Mouse (Mus musculus) liver, adult 2 months (tissue): Measurements from ENCODE around the gene Foxj1.

Source experiments
- CTCF ChIP-seq: fragments of 200-500 bp; IDR thresholded peaks from 2 replicates; pipeline ENCODE4 v1.5.1; 2011; ENCODE audit warnings: low read depth, low read length, control low read depth
- POLR2A ChIP-seq: fragments of 200-500 bp; IDR thresholded peaks from 2 replicates; pipeline ENCODE4 v1.6.1; 2011; ENCODE audit warnings: low read length, control low read depth; ENCODE audit not compliant: insufficient read depth; ENCODE audit errors: extremely low read depth

DNA sequence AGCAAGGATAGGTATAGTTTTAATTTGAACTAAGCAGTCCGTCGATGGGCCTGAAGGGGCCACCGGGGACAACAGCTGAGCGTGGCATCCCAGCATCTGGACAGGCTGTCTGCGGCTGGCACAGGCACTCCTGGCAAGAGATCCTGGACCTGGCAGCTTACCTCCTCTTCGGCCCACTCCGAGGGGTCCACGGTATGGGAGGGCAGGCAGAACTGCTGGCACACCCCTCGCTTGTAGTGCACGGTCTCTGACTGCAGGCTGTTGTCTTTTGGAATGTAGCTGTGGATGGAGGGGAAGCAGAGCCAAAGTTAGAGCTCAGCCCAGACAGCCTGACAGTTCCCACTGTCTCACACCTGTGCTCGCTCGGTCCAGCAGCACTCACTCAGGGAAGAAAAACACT, 24.5 kb upstream of the Foxj1 start:
- no peak for TF ChIP-seq POLR2A
- no peak for TF ChIP-seq CTCF
